Mouse (Mus musculus) megakaryocyte progenitor cell, adult 5-6 weeks (primary cell): ENCODE measurements around the gene Cfap43. TPM values are rescaled to one million over a fixed set of nuclear protein-coding genes. Genes with fewer than 3 reads are reported as not detected.

ENCODE experiments used
- ATAC-seq: replicated peaks from 2 replicates; pipeline ENCODE4 v1.8.0; 2016; ENCODE audit warnings: mild to moderate bottlenecking, moderate TSS enrichment, inconsistent platforms; ENCODE audit not compliant: poor library complexity
- total RNA-seq, 2 experiments: library from RNA; stranded (forward) in 1 of 2; stranded (reverse) in 1 of 2; fragments of 157-497, 149-512 nt in 1 of 2; fragments of 200-1000 nt in 1 of 2; gene quantifications; 2 replicates each; pipeline versions ENCODE4 v1.2.3 to v1.2.4; 2015 to 2017

Gene Cfap43
- total RNA-seq (2015) (not detected in 2 replicates), total RNA-seq (2017) (not detected in 2 replicates)

DNA sequence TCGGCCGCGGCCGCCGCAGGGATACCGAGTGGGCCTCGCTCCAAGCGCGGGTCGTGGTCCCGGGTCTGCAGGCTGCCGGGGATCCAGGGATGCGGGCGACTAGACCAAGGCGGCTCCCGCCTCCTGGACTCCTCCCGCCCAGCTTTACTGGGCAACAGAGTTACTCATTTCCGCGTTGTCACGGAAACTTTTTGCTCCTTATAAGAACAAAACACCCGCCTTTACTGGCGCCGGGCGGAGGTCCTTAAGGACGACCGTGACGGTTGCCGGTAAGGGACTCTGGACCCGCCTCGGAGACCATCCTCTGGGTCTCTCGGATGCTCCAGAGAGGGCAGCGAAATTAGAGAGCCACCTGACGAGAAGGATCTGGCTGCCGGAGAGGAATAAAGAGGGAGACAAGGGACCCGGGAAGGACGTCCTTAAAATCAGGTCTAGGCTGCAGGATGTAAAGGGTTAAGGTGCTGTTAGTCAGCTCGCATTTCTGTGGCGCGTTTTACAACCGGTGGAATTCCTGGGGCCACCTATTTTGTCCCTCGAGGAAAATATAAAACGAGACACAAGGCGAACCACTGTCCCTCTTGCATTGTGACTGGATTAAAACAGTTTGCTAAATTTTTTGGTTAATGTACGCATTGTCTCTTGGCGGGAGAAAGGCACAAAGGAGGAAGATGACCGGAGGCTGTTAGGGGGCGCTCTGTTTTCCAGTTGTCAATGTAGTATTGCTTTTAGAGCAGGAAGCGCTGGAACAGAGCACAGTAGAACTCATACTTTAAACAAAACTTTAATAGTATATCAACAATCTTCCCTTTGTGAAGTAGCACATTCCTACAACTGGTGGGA is at the start of gene Cfap43, which contains the start of gene Itprip:
Gene Cfap43, minus strand, starts transcription at position 162 of the 840 bp plus-strand sequence.
Gene Itprip, minus strand, starts transcription at position 174 of the 840 bp plus-strand sequence.
- ATAC-seq: peak; percentile 66

DNA sequence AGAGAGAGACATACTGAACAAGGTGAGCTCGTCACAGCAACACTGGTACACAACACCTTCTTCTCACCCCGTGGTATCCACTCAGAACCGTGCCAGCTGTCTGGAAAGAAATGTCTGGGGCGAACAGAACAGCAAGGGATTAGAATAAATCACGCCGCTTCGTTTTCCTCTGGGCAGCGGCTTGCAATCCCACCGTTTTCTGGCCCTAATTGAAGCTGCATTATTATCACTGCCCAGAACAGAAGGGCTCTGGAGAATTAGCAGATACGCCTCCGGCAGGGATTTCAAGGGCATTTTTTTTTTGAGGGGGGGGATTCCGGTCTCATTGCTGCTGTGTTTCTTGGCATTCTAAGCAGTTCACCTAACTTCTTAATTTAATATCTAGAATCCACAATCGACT is 39.1 kb upstream of the Cfap43 start:
- no peak for ATAC-seq

DNA sequence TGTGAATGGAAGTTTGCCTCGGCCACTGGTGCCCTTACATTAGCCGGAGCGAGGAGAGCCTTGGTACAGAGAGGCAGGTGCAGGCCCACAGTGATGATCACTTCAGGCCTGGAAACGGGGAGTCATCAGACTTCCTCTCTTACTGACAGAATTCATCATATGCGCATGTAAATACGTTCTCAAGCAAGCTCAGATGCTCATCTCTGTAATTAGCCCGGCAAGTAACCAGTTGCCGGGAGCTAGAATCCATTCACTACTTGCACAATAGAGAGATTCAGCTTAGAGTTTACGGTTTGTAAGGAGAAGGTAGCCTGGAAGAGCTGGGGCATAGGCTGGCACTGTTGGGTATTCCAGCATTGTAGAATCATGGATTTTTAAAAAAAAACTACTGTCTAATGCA is 34.1 kb upstream of the Cfap43 start:
- ATAC-seq: no peak

DNA sequence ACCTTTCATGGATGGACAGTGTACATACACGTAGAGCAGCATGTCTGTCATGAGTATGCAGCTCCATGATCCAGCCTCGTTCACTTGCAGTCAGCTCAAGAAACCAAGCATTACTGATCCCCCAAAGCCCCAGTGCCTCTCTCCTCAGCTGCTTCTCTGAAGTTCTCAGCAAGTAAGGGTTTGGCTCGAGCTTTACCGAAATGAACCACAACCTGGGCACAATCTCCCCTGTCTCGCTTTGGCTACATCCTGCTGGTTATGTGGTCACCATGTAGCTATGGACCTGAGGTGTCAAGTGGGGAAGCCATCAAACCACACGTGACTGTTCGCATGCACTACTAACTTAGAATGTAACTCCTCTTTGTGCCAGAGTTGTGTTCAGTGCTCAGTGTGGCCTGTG is 31.9 kb upstream of the Cfap43 start:
- no peak for ATAC-seq

DNA sequence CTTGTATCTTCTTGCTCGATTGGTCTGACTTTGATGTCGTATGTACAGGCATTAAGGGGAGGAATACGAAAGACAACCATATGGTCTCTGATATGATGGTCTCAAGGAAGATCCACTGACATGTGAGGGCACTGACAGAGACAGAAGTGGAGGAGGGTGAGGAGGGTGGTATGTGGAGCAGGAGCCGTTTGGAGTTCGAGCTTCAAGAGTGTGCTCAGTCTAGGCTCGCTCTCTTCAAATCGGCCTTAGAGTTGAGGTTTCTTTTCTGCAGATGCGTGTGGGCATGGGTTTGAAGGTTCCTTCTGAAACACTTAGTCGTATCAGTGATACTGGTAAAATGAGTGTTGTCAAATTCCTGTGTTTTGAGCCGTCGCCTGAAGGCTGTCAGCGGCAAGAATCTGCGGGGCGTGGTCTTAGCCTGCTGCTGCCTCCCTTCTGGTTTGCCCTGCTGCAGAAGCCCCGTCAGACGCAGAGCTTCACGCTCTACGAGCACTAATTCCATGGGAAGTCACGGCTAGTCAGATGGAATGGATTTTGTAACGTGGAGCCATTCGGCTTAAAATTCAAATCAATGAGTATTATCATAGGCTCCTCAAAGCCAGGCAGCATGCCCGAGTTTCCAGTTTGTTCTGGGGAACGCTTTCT is 27.9 kb upstream of the Cfap43 start:
- no peak for ATAC-seq

- ATAC-seq: no peak
Observed at GRCm38 (mm10) chr19:47939361-47939760, 20.3 kb upstream of the Cfap43 start.

- ATAC-seq: peak; percentile 81
Observed at GRCm38 (mm10) chr19:47937443-47938406, 18.6 kb upstream of the Cfap43 start, which contains the start of gene Cfap58. Gene Cfap58 (plus strand): TSS chr19:47937675.

- peak; percentile 66 for ATAC-seq
Observed at GRCm38 (mm10) chr19:47936938-47937337, 17.9 kb upstream of the Cfap43 start.

DNA sequence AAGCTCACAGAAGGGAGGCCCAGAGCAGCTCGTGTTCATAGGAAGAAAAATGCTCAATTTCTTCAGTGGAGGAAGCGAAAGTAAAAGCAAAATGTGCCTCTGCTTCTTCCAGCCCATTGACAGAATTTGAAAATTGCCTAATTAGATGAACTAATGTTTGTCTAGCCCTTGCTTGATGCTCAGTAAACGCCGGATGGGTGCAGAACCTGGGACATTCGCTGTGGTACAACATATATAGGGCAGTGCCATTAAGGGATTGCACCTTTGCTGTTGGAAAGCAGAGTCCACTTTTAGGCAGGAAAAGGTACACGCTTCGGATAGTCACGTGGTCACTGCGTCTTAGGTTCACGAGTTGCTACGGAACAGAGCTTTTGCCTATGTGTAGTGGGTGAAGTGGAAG is 17.4 kb upstream of the Cfap43 start:
- ATAC-seq: peak; percentile 29; the same call in 1 of the 2 replicates

- no peak for ATAC-seq
Observed at GRCm38 (mm10) chr19:47935530-47935929, 16.4 kb upstream of the Cfap43 start.

DNA sequence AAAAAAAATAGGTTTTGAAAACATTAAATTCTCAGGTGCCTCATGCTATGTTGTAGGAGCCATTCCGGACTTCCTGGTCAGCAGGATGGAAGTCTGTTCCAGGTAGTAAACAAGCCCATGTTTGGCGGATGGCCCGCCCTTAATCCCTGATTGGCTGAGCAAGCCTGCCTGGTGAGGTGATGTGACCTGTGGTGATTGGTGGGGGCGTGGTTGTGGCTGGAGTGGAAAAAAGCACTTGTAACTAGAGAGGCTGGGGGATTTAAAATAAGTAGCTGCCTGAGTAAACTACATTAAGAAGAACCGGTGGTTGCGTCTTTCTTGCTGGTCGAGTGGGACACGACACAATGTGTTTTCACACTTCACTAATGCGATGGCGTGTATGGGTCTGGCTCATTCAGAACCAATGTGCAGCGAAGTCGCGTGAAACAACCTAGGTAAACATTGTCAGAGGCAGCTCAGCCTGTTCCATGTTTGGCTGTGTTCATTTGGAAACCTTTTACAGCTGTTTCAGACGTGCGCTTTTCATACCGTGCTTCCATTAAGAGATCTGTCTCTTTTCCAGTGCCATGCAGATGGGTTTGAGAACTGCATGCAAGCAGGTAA is 15.7 kb upstream of the Cfap43 start:
- ATAC-seq: no peak

GRCm38 (mm10) chr19:47934146-47934545 is 15.1 kb upstream of the Cfap43 start:
- no peak for ATAC-seq

DNA sequence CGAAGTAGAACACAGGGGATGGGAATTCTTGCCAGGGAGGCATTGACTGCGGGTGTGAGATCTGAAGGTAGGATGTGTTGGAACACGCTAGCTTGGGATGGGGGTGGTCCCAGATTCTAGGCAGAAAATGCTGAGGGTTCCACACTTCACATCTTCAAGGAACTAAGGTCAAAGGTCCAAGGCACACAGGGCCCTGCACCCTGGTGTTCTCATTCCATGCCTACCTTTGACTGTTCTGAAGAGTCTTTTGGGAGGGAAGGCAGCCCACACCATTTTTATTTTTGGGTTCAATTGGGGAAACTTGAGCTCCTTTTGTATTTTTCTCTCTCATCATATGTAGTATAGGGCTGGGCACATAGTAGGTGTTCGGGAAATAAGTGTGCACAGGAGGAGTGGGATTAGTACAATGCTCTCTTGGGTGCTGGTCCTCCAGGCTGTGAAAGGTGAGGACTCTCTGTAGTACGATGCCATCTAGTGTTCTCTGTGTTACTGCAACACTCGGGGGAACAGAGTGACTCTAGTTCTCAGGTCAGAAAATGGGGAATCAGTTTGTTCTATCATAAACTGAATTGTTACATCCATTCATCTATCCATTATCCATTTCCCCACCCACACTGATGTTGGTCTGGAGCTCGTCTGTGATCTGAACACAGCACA is 13.0 kb upstream of the Cfap43 start:
- peak; percentile 89 for ATAC-seq

GRCm38 (mm10) chr19:47929043-47929442 is 10.0 kb upstream of the Cfap43 start:
- no peak for ATAC-seq

DNA sequence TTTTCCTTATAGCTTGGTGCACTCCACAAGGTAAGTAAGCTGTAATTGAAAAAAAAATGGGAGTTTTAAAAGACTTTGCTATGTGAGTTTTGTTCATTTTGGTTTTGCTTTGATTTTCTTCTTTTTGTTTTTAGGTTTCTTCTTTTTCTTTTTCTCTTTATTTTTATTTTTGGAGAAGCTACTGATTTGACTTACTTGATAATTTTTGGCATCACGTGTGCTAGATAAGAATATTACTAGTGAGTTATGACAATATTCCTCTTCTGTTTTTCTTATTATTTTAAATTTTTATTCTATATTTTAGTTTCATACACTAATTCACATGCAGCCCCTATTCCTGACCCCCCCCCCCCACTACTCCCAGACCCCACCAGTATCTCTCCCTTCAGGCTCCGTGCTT is 7.9 kb upstream of the Cfap43 start:
- ATAC-seq: no peak

GRCm38 (mm10) chr19:47925819-47926218 is 6.7 kb upstream of the Cfap43 start:
- no peak for ATAC-seq

DNA sequence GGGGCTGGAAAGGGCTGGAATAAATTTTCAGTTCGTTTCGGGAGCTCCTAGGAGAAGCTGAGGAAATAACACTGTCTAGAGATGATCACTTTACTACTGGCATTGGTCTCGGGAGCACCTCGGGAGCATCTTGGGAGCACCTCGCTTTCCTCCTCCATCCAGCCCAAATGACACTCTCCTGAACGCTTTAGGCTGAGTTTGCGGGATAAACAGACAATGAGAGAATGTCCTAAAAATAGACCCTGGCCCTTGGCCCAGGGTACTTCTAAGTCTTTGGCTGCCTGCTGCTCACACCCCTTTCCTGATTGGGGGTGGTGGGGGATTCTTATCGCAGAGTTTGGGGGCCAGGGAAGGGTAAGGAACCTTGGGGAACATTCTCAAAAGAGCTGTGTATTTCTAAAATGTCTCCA is 884 bp upstream of the Cfap43 start:
- ATAC-seq: 0 out of 2 replicates have a peak, but pooled peaks have one; percentile 0

- peak; percentile 66 for ATAC-seq
Observed at GRCm38 (mm10) chr19:47918455-47919101, 509 bp downstream of the Cfap43 start.

DNA sequence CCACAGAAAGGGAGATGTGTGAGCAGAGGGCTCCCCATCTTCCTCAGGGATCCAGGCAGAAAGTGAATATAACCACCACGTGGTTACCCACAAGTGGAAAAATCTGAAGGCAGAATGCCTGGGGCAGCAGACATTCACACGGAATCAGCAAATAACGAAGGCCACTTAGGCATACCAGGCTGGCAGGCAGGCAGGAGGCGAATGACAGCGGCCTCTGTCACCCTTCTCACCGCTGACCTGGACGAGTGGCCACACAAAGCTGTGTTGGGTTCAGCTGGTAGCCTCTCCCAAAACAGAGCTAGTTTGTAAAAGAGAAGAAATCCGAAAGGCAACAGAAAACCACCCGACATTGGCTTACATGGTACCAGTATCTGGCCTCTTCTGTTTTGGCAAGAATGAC is 1.1 kb downstream of the Cfap43 start:
- ATAC-seq: no peak
